Mouse (Mus musculus) gastrocnemius, adult 2 months (tissue): ENCODE measurements around the gene Chl1. TPM values are rescaled to one million over a fixed set of nuclear protein-coding genes. Genes with fewer than 3 reads are reported as not detected.

ENCODE experiments used
- DNase-seq: peaks from one replicate; pipeline ENCODE4 v3.0.0; 2022
- H3K27ac ChIP-seq: fragments of 200-600 bp; 2 replicates; pipeline ENCODE4 v1.8.1; 2022; ENCODE audit warnings: mild to moderate bottlenecking
- H3K4me3 ChIP-seq: fragments of 200-600 bp; 2 replicates; pipeline ENCODE4 v1.8.1; 2022; ENCODE audit warnings: mild to moderate bottlenecking, moderate library complexity
- CTCF ChIP-seq: fragments of 200-600 bp; IDR thresholded peaks from 2 replicates; pipeline ENCODE4 v1.8.1; 2022; ENCODE audit warnings: antibody characterized with exemption, mild to moderate bottlenecking, moderate library complexity
- intact Hi-C: fragments of 180-260 bp; cut with DNase I; formaldehyde crosslinking; loops from one replicate; pipeline ENCODE4 v1.15.1; 2025
- total RNA-seq, 2 experiments: library from RNA; stranded (reverse); gene quantifications; 2 replicates each; pipeline ENCODE4 v1.2.3; 2021

Chl1 gene
- total RNA-seq, 2 experiments from 2014 or later: 0.33 to 0.42 TPM

GRCm38 (mm10) chr6:103513621-103514241 is 3.3 kb downstream of the Chl1 start:
- intact Hi-C loops: no loop called here
- no peak for TF ChIP-seq CTCF
- Histone ChIP-seq H3K4me3 (no peak overlapping the region), H3K27ac (no peak overlapping the region)
- DNase-seq: no peak

GRCm38 (mm10) chr6:103514346-103514745 is 4.0 kb downstream of the Chl1 start:
- TF ChIP-seq CTCF: no peak
- no peak overlapping the region for H3K27ac ChIP-seq
- H3K4me3 ChIP-seq: no peak overlapping the region
- intact Hi-C loops: no loop called here
- DNase-seq: no peak

GRCm38 (mm10) chr6:103514756-103515155 is 4.4 kb downstream of the Chl1 start:
- no peak for TF ChIP-seq CTCF
- Histone ChIP-seq H3K27ac (no peak overlapping the region), H3K4me3 (no peak overlapping the region)
- intact Hi-C loops: no loop called here
- no peak for DNase-seq

- intact Hi-C loops: no loop called here
- H3K4me3 ChIP-seq: no peak overlapping the region
- DNase-seq: no peak
- no peak overlapping the region for H3K27ac ChIP-seq
- TF ChIP-seq CTCF: no peak
Measured at GRCm38 (mm10) chr6:103519596-103519995, 9.2 kb downstream of the Chl1 start.

GRCm38 (mm10) chr6:103525326-103526024 is 15.1 kb downstream of the Chl1 start:
- no peak for TF ChIP-seq CTCF
- intact Hi-C loops: no loop called here
- DNase-seq: no peak
- Histone ChIP-seq H3K4me3 (no peak overlapping the region), H3K27ac (no peak overlapping the region)

GRCm38 (mm10) chr6:103526945-103527777 is 16.8 kb downstream of the Chl1 start:
- no peak overlapping the region for H3K4me3 ChIP-seq
- TF ChIP-seq CTCF: no peak
- no peak overlapping the region for H3K27ac ChIP-seq
- DNase-seq: no peak
- intact Hi-C loops: no loop called here

GRCm38 (mm10) chr6:103533048-103533447 is 22.7 kb downstream of the Chl1 start:
- TF ChIP-seq CTCF: no peak
- no peak for DNase-seq
- intact Hi-C loops: no loop called here
- H3K27ac ChIP-seq: no peak overlapping the region
- no peak overlapping the region for H3K4me3 ChIP-seq

GRCm38 (mm10) chr6:103534027-103534426 is 23.6 kb downstream of the Chl1 start:
- DNase-seq: no peak
- Histone ChIP-seq H3K27ac (no peak overlapping the region), H3K4me3 (no peak overlapping the region)
- intact Hi-C loops: no loop called here
- no peak for TF ChIP-seq CTCF

GRCm38 (mm10) chr6:103542576-103542975 is 32.2 kb downstream of the Chl1 start:
- no peak overlapping the region for H3K4me3 ChIP-seq
- H3K27ac ChIP-seq: no peak overlapping the region
- intact Hi-C loops: no loop called here
- no peak for DNase-seq
- no peak for TF ChIP-seq CTCF

- no peak overlapping the region for H3K4me3 ChIP-seq
- TF ChIP-seq CTCF: no peak
- intact Hi-C loops: no loop called here
- no peak overlapping the region for H3K27ac ChIP-seq
- no peak for DNase-seq
Measured at GRCm38 (mm10) chr6:103543753-103544152, 33.4 kb downstream of the Chl1 start.

- intact Hi-C loops: no loop called here
Measured at GRCm38 (mm10) chr6:103546314-103546713, 35.9 kb downstream of the Chl1 start.

GRCm38 (mm10) chr6:103549929-103550328 is 39.5 kb downstream of the Chl1 start:
- DNase-seq: no peak
- TF ChIP-seq CTCF: no peak
- intact Hi-C loops: no loop called here

More at GRCm38 (mm10) chr6:103546314-103546713, 35.9 kb downstream of the Chl1 start:
- no peak overlapping the region for H3K27ac ChIP-seq
- no peak for DNase-seq
- no peak for TF ChIP-seq CTCF
- H3K4me3 ChIP-seq: no peak overlapping the region

More at GRCm38 (mm10) chr6:103549929-103550328, 39.5 kb downstream of the Chl1 start:
- no peak overlapping the region for H3K4me3 ChIP-seq
- no peak overlapping the region for H3K27ac ChIP-seq
